Mouse (Mus musculus): ENCODE measurements around the gene Caly.

The Caly gene

DNA sequence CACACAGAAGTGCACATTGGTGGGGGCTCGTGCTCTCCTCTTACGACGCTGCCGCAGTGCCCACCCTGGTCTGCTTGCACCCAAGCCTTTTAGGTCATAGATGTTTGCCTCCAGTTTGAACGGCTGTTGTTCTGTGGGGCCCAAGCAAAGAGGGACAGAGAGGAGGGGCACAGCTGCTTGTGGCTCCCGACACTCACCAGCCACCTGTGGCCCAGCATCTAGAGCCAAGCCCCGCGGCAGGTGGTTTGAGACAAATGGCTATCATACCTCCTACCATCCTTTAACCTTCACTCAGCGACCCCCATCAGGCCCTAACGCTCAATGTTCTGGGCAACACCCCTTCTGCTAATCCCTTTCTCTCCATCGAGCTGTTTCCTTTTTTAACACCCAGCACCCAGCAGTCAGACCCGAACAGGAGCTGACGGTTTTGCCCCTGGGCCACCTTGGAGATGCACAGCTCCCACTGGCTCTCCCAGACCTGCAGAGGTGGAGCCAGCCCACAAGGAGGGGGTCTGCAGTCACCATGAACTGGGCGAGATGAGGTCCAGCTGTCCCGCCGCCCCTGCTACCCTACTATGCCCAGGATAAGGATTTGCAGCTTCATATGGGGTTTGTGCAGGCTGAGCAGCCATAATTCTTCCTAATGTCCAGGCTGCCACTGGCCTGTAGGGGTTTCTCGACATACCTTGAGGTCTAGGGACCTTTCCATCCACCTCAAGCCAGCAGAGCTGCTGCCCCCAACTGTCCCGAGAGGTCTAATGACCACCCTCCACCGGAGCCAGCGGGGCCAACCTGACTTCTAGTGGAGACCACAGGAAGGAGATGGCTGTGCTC is 723 bp downstream of the Caly start:
- CTCF ChIA-PET: no interaction called here

GRCm38 (mm10) chr7:140080503-140081156 is 1.7 kb downstream of the Caly start:
- CTCF ChIA-PET: no interaction called here

GRCm38 (mm10) chr7:140078711-140079110 is 3.6 kb downstream of the Caly start:
- CTCF ChIA-PET: no interaction called here

DNA sequence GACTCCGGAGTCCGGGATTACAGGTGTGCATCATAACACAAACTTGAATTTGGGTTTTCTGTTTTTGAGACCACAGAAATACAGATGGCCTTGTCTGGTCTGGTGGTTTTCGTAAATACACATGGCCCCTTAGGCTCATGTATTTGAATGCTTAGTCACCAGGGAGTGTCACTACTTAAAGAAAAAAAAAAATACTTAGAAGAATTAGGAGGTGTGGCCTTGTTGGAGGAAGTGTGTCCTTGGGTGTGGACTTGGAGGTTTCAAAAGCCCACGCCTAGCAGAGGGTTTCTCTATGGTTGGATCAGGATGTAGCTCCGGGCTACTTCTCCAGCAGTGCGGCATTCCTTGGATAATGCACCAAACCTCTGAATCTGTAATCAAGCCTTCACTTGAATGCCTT is 4.7 kb downstream of the Caly start:
- CTCF ChIA-PET: no interaction called here

DNA sequence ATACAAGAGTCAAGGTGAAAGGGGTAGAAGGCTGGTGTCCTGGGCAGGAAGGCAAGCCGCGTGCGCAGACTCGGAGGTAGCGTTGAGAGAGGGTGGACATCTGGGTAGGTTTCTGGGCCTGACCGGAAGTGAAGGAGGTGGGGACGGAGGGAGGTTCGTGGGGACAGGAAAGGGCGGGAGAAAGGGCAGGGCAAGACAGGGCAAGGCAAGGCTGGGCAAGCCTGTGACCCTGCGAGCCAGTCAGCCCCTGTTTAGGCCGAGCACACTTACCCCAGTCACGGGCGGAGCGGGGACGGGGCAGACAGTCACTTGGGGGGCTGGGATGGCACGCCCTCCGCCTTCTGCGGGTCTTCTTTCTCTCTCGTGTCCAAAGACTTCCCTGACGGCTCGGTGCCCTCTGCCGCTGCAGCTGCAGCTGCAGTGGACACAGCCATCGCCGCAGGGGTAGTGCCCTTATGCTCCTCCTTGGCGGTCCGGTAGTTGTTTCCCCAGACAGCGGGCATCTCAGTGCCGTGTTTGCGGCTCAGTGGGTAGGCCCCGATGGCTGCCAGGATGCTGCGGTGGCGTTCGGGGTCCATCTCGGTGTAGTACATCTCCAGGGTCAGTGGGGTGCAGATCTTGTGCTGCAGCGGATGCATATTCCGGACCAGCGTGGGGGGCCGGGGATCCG is 12.2 kb downstream of the Caly start:
- CTCF ChIA-PET: no interaction called here

DNA sequence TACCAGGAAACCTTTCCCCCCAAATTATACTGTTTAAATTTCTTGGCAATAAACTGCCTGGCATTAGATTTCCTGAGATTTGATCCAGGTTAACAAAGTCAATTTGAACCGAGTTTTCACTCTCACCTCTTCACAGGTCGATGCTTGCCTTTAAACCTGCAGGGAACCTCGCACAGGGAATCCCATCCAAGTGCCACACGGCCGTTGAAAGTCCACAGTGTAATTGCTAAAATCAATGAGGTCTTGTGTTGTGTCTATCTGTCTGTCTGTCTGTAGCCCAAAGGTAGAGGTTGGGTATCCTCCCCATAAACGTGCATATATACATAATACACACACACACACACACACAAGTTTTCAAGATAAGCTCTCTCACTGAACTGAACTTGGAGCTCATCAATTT is 15.0 kb downstream of the Caly start:
- CTCF ChIA-PET: no interaction called here

DNA sequence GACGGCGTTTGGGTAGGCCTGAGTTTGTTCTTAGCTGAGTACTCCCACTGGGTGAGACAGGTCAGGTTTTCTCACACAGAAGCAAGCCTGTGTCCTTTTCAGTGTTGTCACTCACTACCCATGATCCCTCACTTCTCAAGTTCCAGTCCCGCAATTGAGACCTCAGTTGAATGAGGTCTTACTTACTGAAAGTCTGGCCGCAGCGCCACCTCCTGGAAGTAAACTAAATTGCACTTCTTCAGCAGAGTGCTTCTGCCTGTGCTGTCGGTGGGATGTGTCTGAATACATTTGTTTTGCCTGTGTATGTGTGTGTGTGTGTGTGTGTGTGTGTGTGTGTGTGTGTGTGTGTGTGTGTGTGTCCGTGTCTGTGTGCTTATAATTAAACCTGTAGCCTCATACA is 19.3 kb downstream of the Caly start:
- CTCF ChIA-PET: interaction anchor here (0.6 to 0.8 kb wide), 3 partner anchors 10 to 140 kb away, joined by 3 to 4 read pairs (median 3); no protein-coding TSS in a partner anchor

DNA sequence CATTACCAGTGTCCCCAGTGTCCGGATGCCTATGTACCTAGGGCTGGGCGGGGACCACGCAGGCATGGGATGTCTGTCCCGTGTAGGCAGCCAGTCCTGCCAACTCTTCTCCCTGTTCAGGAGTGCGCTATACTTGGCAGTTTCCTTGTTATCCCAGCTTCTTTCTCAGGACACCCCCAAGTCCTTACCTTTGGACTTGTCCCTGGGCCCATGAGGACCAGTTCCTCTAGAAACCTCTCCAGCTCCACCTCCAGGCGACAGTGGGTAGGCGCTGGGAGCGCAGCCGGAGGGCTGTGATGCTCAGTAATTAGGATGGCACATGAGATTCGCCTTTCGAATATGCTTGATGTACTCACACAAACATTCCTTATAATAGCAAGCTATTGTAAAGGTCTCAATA is 20.0 kb downstream of the Caly start:
- CTCF ChIA-PET: no interaction called here

DNA sequence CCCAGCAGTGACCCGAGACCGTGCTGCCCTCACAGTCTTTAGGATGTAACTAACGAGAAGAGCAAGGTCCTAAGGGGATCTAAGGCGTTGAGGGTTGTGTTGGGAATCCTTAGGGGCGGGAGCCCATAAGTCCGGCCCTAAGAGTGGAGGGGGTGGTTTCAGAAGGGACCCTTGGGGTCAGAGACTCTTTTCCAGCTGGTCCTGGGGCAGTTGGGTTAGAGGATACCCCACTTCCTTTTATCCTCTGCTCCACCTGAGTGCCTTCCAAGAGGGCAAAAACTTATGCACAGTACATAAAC is 20.6 kb downstream of the Caly start:
- CTCF ChIA-PET: no interaction called here

GRCm38 (mm10) chr7:140060936-140061831 is 21.2 kb downstream of the Caly start:
- CTCF ChIA-PET: no interaction called here

DNA sequence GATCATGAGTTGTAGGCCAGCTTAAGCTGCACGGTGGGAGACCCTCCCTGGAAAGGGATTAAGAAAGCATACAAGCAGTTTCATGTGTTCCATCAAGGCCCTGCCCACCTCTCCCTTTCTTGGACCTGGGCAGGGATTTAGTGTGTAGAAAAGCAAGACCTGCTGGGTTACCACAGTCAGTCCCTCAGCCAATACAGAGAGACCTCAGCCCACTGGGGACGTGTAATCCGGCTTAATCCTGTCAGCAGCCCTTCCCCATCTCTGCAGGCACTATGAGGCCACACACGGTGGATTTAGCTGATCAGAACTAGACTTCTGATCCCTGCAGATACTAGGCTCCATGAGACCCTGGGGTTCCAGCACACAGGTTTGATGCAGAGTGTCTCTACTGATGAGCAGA is 22.7 kb downstream of the Caly start:
- CTCF ChIA-PET: interaction anchor here (0.7 kb wide), 1 partner anchor 183 kb away, joined by 6 read pairs; no protein-coding TSS in a partner anchor

GRCm38 (mm10) chr7:140058528-140058927 is 23.8 kb downstream of the Caly start:
- CTCF ChIA-PET: no interaction called here

DNA sequence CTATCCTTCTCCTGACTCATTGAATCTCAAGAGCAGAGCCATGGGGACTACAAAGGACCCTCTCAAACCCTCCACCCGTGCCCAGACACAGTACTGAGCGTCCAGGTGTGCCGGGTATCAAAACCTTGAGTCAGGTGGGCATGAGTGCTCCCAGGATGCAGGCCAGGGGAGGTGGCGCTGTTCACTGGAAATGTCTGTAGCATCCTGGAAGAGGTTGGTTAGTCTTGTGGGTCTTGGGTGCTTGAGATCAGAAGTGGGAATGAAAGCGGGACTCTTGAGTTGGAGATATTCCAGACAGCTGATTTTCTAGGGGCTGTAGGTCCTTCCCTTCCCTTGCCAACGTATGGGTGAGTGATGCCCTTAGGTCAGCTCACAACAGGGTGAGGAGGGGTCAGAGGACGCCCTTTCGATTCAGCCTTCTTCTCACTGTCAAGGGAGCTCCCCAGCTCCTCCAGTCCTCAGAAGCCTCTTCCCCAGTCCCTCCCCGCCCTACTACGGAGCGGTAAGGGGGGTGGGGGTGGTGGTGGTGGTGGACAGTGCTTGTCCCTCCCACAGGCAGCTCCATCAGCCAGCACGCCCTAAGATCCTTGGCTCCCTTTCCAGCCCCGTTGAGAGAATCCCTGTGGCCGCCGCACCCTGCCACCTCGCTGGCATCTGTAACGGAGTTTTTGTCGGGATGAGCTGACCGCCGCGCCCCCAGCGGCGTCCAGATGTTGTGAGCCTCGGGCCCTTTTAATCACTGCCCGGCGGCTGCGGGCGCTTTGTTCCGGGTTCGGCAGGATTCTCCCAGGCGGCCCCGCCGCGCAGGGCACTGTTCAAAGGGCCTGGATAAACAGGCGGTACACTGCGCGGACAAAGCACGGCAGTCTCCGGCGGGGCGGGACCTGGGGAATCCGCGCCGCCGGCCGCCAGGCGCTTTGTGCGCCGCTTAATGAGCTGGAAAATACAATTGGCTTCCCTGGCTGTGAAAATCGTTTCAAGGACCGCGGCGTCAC is 24.6 kb downstream of the Caly start:
- CTCF ChIA-PET: no interaction called here

DNA sequence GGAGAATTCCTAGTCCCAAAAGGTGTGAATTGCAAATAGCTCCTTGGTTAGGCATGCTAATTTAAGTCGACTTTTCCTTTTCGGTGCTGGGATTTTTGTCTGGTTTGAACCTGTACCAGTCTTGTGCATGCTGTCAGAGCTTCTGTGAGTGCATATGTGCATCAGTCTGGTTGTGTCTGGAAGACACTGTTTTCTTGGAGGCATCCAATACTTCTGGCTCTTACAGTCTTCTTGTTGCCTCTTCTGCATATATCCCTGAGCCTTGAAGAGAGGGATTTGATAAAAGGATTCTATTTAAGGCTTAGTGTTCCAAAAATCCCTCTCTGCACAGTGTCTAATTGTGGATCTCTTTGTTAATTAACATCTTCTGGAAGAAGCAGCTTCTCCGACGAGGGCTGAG is 28.2 kb downstream of the Caly start:
- CTCF ChIA-PET: no interaction called here

GRCm38 (mm10) chr7:140049115-140049689 is 33.1 kb downstream of the Caly start:
- CTCF ChIA-PET: no interaction called here

GRCm38 (mm10) chr7:140048361-140049114 is 33.8 kb downstream of the Caly start, which contains the start of gene Msx3:
Msx3 (minus strand) TSS chr7:140049089.
- CTCF ChIA-PET: no interaction called here

DNA sequence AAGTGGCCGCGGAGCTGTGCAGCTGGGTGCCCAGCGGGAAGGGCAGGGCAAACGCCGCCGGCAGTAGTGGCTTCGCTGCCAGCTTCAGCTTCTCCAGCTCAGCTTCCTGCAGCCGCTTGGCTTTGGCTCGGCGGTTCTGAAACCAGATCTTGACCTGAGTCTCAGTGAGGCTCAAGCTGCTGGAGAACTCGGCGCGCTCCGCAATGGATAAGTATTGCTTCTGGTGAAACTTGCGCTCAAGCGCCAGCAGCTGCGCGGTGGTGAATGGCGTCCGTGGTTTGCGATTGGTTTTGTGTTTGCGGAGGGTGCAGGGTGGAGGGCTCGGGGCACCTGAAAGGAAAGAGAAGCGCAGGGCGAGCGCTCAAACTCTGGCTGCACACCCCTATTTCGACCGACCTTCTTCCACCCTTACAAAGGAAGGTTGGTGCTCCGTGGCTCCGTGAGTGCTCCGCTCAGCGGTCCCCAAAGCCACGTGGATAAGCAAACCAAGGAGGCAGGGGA is 34.5 kb downstream of the Caly start:
- CTCF ChIA-PET: no interaction called here

GRCm38 (mm10) chr7:140045546-140045945 is 36.8 kb downstream of the Caly start:
- CTCF ChIA-PET: no interaction called here

DNA sequence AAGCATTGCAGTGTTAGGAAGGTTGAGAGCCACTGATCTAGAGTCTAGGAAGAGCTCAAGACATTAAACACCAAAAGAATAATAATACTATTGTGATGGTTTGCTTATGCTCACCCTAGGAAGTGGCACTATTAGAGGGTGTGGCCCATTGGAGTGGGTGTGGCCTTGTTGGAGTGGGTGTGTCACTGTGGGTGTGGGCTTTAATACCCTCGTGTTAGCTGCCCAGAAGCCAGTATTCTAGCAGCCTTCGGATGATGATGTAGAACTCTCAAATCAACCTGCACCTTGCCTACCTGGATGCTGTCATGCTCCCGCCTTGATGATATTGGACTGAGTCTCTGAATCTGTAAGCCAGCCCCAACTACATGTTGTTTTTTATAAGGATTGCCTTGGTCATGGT is 39.6 kb downstream of the Caly start:
- CTCF ChIA-PET: no interaction called here

GRCm38 (mm10) chr7:140037171-140037555 is 45.2 kb downstream of the Caly start:
- CTCF ChIA-PET: no interaction called here

Data from spleen, embryonic (tissue).